Mouse (Mus musculus) brain, embryonic 14.5 days (tissue): ENCODE results near the gene Aox1.

ENCODE experiments used
- CTCF ChIP-seq: fragments of 200-500 bp; IDR thresholded peaks from 2 replicates; pipeline ENCODE4 v1.5.1; 2012; ENCODE audit warnings: inconsistent platforms, mild to moderate bottlenecking, moderate library complexity, borderline replicate concordance; ENCODE audit not compliant: insufficient read depth, insufficient read length; ENCODE audit errors: extremely low read depth
- POLR2A ChIP-seq: fragments of 200-500 bp; IDR thresholded peaks from 2 replicates; pipeline ENCODE4 v1.6.1; 2012; ENCODE audit warnings: mild to moderate bottlenecking, inconsistent platforms, borderline replicate concordance; ENCODE audit not compliant: poor library complexity, insufficient read depth, insufficient read length, severe bottlenecking; ENCODE audit errors: extremely low read depth

DNA sequence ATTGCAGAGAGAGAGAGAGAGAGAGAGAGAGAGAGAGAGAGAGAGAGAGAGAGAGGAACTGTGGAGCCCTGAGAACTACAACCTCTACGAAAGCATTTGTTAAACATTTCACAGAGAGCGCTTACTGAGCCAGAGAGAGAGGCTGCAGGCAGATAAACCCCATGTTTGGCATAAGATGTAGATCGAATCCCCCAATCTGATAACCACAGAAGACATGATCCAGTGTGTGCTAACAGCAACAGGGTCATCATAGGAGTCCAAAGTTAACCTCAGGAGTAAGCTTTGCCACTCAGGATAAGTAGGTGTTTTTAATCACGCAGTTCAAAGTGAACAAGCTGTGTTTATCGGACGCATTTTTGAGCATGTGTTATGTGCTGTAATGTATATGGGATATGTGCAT lies 67.6 kb downstream of the Aox1 start:
- no peak for TF ChIP-seq POLR2A
- TF ChIP-seq CTCF: no peak
